Mouse (Mus musculus): ENCODE data around the gene Spag4. TPM values are rescaled to one million over a fixed set of nuclear protein-coding genes. Genes with fewer than 3 reads are reported as not detected.

Gene Spag4
- 7.6 and 8.0 TPM in 2 replicates for polyA plus RNA-seq (2015; fragmentation: Nextera tagmentation; extraction: Ambion mirVana)

DNA sequence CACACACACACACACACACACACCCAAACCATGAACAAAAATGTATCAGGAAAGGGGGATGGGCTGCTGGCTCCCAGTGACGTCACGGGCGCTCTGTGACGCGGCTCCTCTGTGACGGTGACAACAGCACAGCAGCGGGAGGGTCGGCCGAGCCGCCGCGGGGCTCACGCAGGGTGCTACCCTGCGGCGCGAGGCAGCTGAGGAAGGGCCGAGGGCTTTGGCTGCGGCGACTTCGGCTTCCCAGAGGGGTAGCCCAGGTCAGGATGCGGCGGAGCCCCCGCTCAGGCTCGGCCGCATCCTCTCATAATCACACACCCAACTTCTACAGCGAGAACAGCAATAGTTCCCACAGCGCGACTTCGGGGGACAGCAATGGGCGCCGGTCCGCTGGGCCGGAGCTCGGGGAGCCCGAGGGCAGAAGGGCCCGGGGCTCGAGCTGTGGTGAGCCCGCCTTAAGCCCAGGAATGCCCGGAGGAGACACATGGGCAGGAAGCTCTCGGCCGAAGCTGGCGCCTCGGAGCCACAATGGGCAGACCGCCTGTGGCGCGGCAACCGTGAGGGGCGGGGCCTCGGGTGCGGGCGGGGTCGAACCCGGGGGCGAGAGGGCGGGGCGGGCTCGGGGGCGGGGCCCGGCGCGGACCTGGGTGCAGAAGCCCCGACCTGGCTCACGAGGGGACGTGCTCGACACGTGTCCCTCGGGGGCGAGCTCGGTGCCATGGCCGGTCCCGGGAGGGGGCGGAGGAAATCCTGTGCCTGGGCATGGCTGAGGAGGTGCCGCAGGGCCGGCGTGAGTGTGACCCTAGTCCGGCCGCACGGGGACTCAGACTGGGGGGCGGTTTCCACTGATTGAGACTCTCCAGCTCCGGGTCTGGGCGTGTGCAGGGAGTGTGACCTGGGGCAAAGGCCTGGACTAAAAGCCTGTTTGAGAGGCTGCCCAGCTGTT is at the start of gene Spag4:
Spag4 (plus strand) TSS at position 77 of the 943 bp plus-strand sequence.
- peak; percentile 85 for ATAC-seq (replicated peaks)
- H3K9ac ChIP-seq = peak within 1 kb of the TSS; percentile 72
- peaks cover 7% of the 10 kb centered on the region; the same call in 1 of the 2 replicates for H3K36me3 ChIP-seq (replicated peaks)
- H3K4me1 ChIP-seq = peaks cover 11% of the 10 kb centered on the region; the same call in 1 of the 2 replicates
- peak within 1 kb of the TSS; percentile 84 for H3K4me2 ChIP-seq
- H3K4me3 ChIP-seq = peak within 1 kb of the TSS; percentile 82
- H3K27ac ChIP-seq = peak within 1 kb of the TSS; percentile 85
- no peaks in the 10 kb centered on the region for H3K27me3 ChIP-seq (replicated peaks)
- under 1% methylated on average over 81 of the region's 81 CpGs for WGBS
- H3K9me3 ChIP-seq = no peaks in the 10 kb centered on the region

DNA sequence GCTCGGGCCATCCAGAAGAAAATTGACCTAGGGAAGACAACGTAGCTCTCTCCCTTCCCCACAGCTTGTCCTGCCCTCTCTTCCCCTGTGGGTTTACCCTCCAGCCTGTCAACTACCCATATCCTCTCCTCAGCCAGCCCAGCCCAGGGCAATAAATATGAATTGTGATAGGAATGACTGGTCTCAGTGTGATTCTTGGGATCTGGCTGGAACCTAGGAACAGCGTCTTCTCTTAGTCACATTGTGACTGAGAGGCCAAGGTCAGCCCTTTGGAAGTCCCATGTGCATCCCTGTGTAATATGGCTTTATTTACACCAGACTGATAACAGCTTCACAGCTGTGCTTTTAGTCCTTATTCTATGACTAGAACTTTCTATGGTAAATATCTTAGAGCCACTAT is 46.9 kb upstream of the Spag4 start:
- H3K9me3 ChIP-seq = no peaks in the 10 kb centered on the region
- no peak overlapping the region for H3K9ac ChIP-seq
- no peaks in the 10 kb centered on the region for H3K27me3 ChIP-seq (replicated peaks)
- WGBS = 94% methylated on average over 3 of the region's 3 CpGs
- ATAC-seq (replicated peaks) = no peak
- no peak overlapping the region for H3K4me2 ChIP-seq
- H3K27ac ChIP-seq = no peak overlapping the region
- H3K36me3 ChIP-seq (replicated peaks) = peaks cover 50% of the 10 kb centered on the region
- no peaks in the 10 kb centered on the region for H3K4me1 ChIP-seq
- no peak overlapping the region for H3K4me3 ChIP-seq

DNA sequence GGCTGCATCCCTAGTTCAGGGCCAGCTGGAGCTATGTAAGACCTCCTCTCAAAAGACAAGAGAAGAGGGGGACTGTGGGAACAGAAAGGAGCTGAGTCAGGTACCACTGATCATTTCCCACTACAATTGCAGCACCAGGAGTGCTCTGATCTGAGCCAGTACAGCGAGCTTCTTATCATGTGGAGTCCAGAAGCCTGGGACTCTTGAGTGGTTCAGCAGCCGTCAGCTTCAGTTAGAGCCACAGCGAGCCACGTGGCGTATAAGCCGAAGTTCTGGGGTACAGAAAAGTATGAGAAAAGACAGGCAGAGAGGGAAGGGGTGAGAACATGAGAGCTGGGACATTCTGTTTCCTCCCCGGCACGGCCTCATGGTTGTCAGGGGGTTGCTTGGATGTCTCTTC is 43.8 kb upstream of the Spag4 start:
- no peak overlapping the region for H3K4me2 ChIP-seq
- H3K27me3 ChIP-seq (replicated peaks) = no peaks in the 10 kb centered on the region
- H3K36me3 ChIP-seq (replicated peaks) = peaks cover 23% of the 10 kb centered on the region
- no peak for ATAC-seq (replicated peaks)
- H3K9ac ChIP-seq = no peak overlapping the region
- WGBS = 92% methylated on average over 8 of the region's 8 CpGs
- no peak overlapping the region for H3K4me3 ChIP-seq
- no peaks in the 10 kb centered on the region for H3K9me3 ChIP-seq
- no peak overlapping the region for H3K27ac ChIP-seq
- no peaks in the 10 kb centered on the region for H3K4me1 ChIP-seq

DNA sequence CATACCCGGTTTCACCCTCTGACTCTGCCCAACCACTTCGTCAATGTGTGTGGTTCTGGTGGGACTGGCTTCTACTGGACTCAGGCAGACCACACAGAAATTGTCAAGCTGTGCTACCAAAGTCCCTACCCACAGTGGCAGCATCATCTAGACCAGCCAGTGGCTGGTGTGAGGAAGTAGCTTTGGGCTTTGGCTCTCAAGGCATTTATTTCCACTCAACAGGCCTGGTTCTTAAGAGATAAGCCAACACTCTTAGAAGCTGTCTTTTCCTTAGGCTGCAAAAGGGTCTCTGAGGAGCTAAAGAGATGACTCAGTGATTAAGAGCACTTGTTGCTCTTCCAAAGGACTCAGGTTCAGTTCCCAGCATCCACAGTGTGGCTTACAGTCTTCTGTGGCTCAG is 43.2 kb upstream of the Spag4 start:
- H3K4me1 ChIP-seq = no peaks in the 10 kb centered on the region

DNA sequence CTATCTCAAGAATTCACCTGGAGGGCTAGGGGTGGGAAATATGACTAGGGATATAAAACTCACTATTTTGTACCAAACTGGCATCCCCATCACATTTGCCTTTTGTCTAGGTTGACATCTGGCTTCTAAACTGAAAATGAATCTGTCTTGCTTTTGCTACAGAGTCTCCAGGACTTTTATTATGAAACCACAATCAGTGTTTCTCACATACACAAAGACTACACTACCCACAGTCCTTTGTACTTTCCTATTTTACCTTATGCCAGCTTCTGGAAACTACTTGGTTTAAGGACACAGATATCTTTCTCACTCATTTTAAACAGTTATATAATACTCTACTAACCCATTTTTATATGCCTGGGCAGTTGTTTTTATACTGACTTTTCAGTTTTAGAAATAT is 39.5 kb upstream of the Spag4 start:
- no peak for ATAC-seq (replicated peaks)
- Histone ChIP-seq H3K4me2 (no peak overlapping the region), H3K36me3 (replicated peaks) (no peaks in the 10 kb centered on the region), H3K4me1 (no peaks in the 10 kb centered on the region), H3K27ac (no peak overlapping the region), H3K9me3 (no peaks in the 10 kb centered on the region), H3K4me3 (no peak overlapping the region), H3K27me3 (replicated peaks) (no peaks in the 10 kb centered on the region), H3K9ac (no peak overlapping the region)

More for the DNA sequence above, 43.2 kb upstream of the Spag4 start:
- no peak overlapping the region for H3K9ac ChIP-seq
- H3K4me3 ChIP-seq = no peak overlapping the region
- no peak overlapping the region for H3K27ac ChIP-seq
- no peaks in the 10 kb centered on the region for H3K9me3 ChIP-seq
- WGBS = 88% methylated on average over 2 of the region's 2 CpGs
- no peak overlapping the region for H3K4me2 ChIP-seq
- H3K36me3 ChIP-seq (replicated peaks) = peaks cover 17% of the 10 kb centered on the region
- H3K27me3 ChIP-seq (replicated peaks) = no peaks in the 10 kb centered on the region
- no peak for ATAC-seq (replicated peaks)

- no peak overlapping the region for H3K4me3 ChIP-seq
- H3K9ac ChIP-seq = no peak overlapping the region
- no peaks in the 10 kb centered on the region for H3K4me1 ChIP-seq
- H3K9me3 ChIP-seq = no peaks in the 10 kb centered on the region
- H3K36me3 ChIP-seq (replicated peaks) = no peaks in the 10 kb centered on the region
- no peaks in the 10 kb centered on the region for H3K27me3 ChIP-seq (replicated peaks)
- ATAC-seq (replicated peaks) = no peak
- H3K27ac ChIP-seq = no peak overlapping the region
- WGBS = 94% methylated on average over 3 of the region's 3 CpGs
- H3K4me2 ChIP-seq = no peak overlapping the region
Measured at GRCm38 (mm10) chr2:156039390-156039789, 25.6 kb upstream of the Spag4 start.

DNA sequence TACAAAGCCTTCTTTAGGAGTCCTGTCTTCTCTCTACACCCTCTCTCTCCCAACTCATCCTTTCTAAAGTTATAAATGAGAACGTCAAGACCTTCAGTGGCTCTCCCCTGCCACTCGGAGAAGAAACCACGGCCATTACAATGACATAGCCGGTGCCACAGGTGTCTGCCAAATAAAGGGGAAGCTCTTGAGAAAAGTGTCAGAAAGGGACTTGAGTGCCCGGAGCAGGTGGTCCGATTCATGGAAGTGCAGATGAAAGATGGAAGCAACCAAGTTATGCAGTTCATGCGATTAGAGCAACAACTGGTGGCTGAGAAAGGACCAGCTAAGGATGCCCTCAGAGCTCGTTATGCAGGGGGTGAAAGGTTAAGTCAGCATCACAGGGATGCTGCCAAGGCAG is 22.1 kb upstream of the Spag4 start:
- ATAC-seq (replicated peaks) = no peak
- H3K4me2 ChIP-seq = no peak overlapping the region
- 85% methylated on average over 8 of the region's 8 CpGs for WGBS

DNA sequence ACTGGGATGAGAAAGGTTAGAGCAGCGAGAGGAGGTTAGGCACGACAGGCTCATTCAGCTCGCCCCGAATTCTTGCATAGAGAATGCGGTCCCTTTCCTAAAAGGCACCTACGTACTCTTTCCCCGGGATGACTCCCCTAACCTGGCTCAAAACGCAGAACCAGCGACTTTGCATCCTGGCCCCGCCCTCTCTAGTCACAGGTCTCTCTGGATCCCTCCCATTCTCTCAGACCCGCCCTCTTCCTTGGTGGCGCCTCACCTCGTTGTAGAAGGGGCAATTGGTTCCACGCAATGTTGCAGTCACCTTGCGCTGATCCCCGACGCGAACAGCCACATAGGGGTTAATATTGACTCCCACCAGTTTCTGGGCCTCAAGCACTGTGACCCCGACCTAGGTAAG is 17.0 kb upstream of the Spag4 start:
- no peak for ATAC-seq (replicated peaks)
- H3K4me2 ChIP-seq = 0 out of 2 replicates have a peak overlapping the region, but pooled peaks have one; percentile 5
- no peak overlapping the region for H3K27ac ChIP-seq
- H3K36me3 ChIP-seq (replicated peaks) = no peaks in the 10 kb centered on the region
- no peaks in the 10 kb centered on the region; the same call in 1 of the 2 replicates for H3K27me3 ChIP-seq (replicated peaks)
- H3K4me3 ChIP-seq = no peak overlapping the region
- WGBS = 6% methylated on average over 19 of the region's 19 CpGs
- no peaks in the 10 kb centered on the region; the same call in 1 of the 2 replicates for H3K4me1 ChIP-seq
- no peaks in the 10 kb centered on the region for H3K9me3 ChIP-seq
- H3K9ac ChIP-seq = no peak overlapping the region

More for the DNA sequence above, 22.1 kb upstream of the Spag4 start:
- Histone ChIP-seq H3K4me3 (no peak overlapping the region), H3K27me3 (replicated peaks) (no peaks in the 10 kb centered on the region; the same call in 1 of the 2 replicates), H3K4me1 (no peaks in the 10 kb centered on the region; the same call in 1 of the 2 replicates), H3K9me3 (no peaks in the 10 kb centered on the region), H3K27ac (no peak overlapping the region), H3K36me3 (replicated peaks) (no peaks in the 10 kb centered on the region), H3K9ac (no peak overlapping the region)

- H3K27ac ChIP-seq = no peak within 1 kb of the TSS
- no peaks in the 10 kb centered on the region for H3K9me3 ChIP-seq
- no peak for ATAC-seq (replicated peaks)
- H3K4me2 ChIP-seq = no peak within 1 kb of the TSS
- H3K4me3 ChIP-seq = no peak within 1 kb of the TSS
- H3K36me3 ChIP-seq (replicated peaks) = no peaks in the 10 kb centered on the region
- no peaks in the 10 kb centered on the region for H3K27me3 ChIP-seq (replicated peaks)
- H3K4me1 ChIP-seq = no peaks in the 10 kb centered on the region; the same call in 1 of the 2 replicates
- WGBS = 88% methylated on average over 9 of the region's 9 CpGs
- H3K9ac ChIP-seq = no peak within 1 kb of the TSS
Measured at GRCm38 (mm10) chr2:156052816-156053215, 12.2 kb upstream of the Spag4 start, which contains the start of gene Fer1l4. Gene Fer1l4 (minus strand): TSS chr2:156052947.

- no peaks in the 10 kb centered on the region for H3K27me3 ChIP-seq (replicated peaks)
- no peaks in the 10 kb centered on the region for H3K9me3 ChIP-seq
- ATAC-seq (replicated peaks) = peak; percentile 26
- peaks cover 11% of the 10 kb centered on the region; the same call in 1 of the 2 replicates for H3K4me1 ChIP-seq
- 32% methylated on average over 10 of the region's 10 CpGs for WGBS
- peaks cover 7% of the 10 kb centered on the region; the same call in 1 of the 2 replicates for H3K36me3 ChIP-seq (replicated peaks)
- H3K9ac ChIP-seq = peak overlapping the region; percentile 72
- peak overlapping the region; percentile 82 for H3K4me3 ChIP-seq
- no peak overlapping the region for H3K27ac ChIP-seq
- H3K4me2 ChIP-seq = peak overlapping the region; percentile 84
Measured at GRCm38 (mm10) chr2:156066126-156066525, 1.2 kb downstream of the Spag4 start.

GRCm38 (mm10) chr2:156067916-156068315 is 2.9 kb downstream of the Spag4 start:
- Histone ChIP-seq H3K4me1 (peaks cover 11% of the 10 kb centered on the region; the same call in 1 of the 2 replicates), H3K27ac (no peak overlapping the region), H3K4me3 (no peak overlapping the region), H3K36me3 (replicated peaks) (peaks cover 13% of the 10 kb centered on the region; the same call in 1 of the 2 replicates), H3K4me2 (no peak overlapping the region), H3K27me3 (replicated peaks) (no peaks in the 10 kb centered on the region), H3K9ac (no peak overlapping the region), H3K9me3 (no peaks in the 10 kb centered on the region)
- ATAC-seq (replicated peaks) = no peak
- 96% methylated on average over 10 of the region's 10 CpGs for WGBS

- Histone ChIP-seq H3K27me3 (replicated peaks) (no peaks in the 10 kb centered on the region), H3K27ac (no peak overlapping the region), H3K9me3 (no peaks in the 10 kb centered on the region), H3K4me1 (peaks cover 5% of the 10 kb centered on the region; the same call in 1 of the 2 replicates), H3K9ac (no peak overlapping the region), H3K4me2 (no peak overlapping the region), H3K4me3 (no peak overlapping the region), H3K36me3 (replicated peaks) (peaks cover 42% of the 10 kb centered on the region)
- no peak for ATAC-seq (replicated peaks)
- WGBS = 92% methylated on average over 10 of the region's 10 CpGs
Measured at GRCm38 (mm10) chr2:156071236-156071635, 6.3 kb downstream of the Spag4 start.
